Mouse (Mus musculus) urinary bladder, postnatal 36 days (tissue): ENCODE results near the gene Prokr2.

ENCODE experiments used
- DNase-seq, 2 experiments: peaks; one replicate each; pipeline ENCODE4 v3.0.0; 2022; ENCODE audit warnings: low spot score in 2 of 2, mixed read lengths in 1 of 2

Prokr2 gene

DNA sequence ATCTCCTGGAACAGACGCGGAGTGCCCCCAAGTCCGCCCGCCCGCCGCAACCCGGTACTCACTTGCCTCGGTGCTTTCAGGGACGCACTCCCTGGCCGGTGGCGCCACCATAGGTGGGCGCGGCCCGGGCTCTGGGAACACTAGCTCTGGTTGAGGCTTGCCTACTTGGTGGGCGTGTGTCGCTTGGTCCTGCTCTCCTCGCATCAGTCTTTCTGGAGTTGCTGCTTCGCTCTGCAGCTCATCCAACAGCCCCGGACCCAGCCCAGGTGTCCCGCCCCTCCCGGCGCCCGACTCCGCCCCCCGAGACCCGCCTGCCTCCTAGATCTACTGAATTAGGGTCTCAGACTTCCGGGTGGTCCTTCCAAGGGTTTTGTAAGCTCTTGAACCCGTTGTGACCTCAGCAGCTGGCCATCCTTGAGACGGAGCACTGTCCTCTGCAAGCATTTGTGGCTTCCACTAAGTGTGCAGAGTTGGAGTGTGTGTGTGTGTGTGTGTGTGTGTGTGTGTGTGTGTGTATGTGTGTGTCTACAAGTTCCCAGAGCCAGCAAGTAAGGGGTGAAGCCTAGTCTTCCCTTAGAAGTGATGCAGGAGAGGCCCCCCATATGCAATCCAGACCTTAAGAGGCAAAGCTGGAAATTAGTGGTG, at the start of gene Prokr2:
Gene Prokr2, minus strand, starts transcription at position 254 of the 645 bp plus-strand sequence.
- DNase-seq = no peak

DNA sequence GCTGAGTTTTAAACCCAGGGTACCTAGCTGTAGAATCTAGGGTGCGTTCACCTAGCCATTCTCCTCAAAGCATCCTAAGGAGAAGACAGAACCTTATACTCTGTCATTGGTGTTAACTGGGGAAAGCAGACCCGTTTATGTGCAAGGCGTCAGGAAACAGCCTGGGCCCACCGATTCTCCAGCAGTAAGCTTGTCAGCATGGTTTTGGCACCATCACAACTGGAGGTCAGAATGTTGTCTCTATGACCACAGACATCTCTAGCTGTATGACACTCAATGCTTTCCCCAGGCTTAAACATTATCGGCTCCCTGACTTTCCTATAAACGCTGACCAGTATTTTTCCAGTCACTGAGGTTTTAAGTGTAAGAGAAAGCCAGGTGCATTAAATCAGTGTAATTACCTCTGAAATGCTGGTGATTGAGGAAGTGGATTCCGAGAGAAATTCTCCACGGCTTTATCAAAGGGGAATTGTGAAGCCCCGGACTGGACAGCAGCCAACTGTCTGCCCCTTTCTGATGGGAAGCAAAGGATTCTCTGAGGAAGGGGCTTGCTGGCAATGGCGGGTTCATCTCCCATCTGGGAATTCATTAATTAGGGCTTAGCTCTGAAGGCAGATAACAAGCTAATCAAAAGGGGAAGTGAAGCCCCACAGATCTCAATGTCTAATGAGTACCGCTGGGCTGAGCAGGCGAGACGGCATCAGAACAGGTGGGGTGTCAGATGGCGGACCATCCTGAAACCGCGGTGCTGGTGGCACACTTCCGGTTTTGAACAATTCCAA, 42.1 kb upstream of the Prokr2 start:
- no peak for DNase-seq

DNA sequence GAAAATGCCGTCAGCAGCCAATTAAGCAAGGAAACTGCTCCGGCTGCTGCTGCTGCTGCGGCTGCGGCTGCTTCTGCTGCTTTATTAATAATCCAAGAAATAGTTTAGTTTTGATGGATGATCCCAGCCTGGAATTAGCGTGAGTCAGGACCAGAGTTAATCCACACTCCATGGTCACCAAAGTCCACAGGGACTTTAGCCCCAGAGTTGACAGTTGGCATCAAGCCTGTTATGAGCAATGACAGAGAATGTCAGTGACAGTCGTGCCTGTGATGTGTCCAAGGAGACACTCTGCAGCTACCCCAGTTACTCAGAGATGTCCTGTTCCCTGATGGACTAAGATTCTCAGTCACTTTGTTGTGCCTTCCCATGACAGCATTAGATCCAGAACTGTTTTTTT, 40.3 kb upstream of the Prokr2 start:
- DNase-seq = no peak

DNA sequence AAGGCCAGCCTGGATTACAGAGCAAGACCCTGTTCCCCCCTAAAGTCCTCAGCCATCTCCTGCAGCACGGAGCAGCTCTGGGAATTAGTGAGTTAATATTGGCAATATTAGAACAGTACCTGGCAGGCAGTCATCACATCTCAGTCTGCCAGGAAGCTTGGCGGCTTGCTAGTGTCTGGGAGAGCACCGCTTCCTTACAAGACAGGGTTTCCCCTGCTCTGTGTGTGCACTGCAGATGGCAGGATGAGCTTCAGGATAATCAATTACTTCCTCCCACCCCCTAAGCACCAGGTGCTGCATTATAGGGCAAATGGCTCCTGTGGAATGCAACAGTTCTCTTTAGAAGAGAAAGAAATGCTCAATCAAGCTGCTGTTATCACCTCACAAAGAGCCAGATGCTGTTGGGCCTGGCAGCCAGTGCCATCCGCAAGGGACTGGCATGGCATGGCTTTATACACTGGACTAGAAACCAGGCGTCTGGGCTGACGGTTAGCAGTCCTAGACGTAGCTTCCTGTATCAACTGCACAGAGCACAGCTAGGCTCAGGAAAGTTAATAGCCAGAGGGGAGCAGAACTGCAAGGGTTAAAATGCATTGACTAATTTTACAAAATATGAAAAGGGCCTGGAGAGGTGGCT, 38.3 kb upstream of the Prokr2 start:
- no peak for DNase-seq

DNA sequence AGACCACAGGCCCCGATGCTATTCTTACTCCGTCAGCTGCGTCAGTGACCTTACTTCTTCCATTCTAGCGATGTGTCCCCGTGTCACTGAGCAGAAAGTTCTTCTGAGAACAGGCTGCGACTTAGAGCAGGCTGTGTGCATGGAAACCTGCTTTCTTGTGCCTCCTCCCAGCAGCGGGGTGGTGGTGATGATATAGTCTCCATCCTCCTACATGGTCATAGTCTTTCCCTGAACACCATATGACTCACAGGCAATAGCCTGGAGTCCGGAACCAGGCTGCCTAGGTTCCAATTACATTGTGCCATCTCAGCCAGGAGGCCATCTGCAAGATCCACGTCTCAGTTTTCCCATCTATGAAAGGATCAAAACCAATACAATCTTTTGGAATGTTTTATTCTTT, 37.6 kb upstream of the Prokr2 start:
- DNase-seq = no peak

DNA sequence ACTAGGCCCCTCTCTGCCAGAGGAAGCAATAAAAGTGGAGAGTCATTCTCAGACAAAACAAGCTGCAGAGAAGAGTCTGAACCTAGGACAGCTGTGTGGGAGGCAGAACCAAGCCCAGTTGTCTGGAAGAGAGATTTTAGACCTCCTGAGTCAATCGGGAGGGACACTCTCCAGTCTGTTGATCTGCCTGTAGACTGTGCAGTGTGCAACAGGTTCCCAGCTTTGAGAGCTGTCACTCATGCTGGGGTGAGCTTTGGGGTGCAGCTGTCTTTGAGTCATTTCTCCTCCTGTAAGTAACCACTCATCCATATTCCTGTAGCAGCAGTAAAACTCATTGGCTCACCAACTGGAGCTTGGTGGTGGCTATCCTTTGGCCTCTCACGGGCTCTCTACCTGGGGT, 33.2 kb upstream of the Prokr2 start:
- DNase-seq = no peak

DNA sequence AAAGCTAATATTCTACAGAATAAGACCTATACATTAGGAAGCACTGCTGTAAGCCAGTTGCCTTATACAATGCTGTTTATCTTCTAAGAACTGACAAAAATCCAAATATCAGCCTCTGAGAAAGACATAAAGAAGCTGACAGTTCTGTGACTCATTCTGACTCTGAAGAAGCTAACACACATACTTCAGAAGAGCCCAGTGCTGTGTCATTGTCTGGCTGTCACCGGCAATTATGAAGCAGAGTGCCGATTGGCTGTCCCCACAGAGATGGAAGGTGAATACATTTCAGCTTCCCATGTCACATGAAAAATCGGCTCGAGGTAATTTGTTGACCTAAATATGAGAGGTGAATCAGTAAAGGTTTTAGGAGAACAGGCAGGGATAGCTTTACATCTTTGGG, 24.9 kb upstream of the Prokr2 start:
- no peak for DNase-seq

DNA sequence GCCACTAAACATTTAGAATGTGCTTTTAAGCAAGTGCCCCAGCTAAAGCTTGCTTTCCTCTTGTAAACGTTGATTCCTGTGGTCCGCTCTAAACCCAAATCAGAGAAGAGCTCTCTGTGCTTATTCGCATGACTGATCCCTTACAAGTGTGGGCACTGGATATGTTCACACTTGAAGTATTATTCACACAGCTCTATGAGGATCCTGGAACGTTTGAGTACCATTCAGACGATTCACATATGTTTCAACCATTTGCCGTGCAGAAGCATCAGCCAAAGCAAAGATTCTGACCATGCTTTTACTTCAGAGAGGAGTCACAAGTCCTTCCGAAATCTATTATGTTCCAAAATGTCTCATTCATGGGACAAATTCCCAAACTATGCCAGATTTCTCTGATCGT, 12.9 kb upstream of the Prokr2 start:
- no peak for DNase-seq

DNA sequence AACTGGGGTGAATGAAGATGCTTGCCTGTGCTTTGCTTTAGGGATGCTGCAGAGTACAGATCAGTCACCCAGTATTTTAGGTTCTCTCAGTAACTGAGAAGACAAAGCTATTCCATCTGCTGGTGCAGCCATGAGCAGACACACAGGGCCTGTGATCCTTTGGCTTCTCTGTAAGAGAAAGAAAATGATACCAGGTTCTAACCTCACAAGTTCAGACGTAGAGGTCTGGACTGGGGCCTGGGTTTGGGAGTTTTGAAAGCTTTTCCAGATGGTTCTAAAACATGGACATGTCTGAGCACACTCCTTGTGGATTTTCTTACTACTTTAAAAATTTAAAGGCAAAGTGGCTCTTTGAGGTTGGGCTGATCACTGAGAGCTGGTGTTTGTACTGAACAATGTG, 10.5 kb upstream of the Prokr2 start:
- no peak for DNase-seq

DNA sequence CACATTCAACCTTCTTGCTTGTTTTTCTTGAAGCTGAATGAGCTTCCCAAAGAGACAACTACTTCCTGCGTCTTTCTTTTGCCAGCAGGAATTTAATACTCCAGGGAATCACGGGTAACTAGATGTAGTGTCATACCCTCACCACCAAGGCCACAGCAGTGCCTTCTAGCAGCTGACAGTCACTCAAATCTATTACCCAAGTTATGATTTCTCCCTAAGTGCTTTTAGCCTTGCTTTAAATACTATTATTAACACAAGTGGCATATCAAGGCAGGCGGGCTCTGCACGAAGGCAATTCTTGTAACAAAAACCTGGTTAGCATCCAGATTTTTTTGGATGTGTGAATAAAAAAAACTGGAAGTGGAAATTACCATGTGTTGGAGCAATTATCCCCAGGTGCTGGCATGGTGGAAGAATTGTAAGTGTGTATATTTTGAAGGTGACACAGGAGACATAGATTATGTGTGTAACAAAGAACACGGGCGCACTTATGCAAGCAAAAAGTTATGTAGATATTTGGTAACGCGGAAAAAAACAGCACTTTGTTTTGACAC, 5.4 kb upstream of the Prokr2 start:
- DNase-seq = no peak

DNA sequence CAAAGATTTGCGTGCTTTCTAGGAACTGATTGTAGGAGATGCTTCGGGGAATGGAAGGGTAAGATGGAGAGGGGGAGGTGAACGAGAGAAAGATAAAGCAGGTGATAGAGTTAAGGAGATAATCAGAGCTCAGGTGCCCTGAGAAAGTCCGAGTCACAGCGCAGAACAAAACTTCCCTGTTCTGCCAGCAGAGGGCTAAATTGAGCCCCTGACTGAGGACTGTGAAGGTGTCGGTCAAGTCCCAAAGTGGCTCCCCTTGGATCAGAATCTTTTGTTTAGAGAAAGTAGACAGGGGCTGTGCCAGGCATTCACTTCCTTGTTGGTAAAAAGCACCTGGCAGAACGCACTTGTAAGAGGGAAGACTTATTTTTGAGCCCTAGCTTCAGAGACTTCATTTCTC, 4.3 kb upstream of the Prokr2 start:
- DNase-seq = no peak

DNA sequence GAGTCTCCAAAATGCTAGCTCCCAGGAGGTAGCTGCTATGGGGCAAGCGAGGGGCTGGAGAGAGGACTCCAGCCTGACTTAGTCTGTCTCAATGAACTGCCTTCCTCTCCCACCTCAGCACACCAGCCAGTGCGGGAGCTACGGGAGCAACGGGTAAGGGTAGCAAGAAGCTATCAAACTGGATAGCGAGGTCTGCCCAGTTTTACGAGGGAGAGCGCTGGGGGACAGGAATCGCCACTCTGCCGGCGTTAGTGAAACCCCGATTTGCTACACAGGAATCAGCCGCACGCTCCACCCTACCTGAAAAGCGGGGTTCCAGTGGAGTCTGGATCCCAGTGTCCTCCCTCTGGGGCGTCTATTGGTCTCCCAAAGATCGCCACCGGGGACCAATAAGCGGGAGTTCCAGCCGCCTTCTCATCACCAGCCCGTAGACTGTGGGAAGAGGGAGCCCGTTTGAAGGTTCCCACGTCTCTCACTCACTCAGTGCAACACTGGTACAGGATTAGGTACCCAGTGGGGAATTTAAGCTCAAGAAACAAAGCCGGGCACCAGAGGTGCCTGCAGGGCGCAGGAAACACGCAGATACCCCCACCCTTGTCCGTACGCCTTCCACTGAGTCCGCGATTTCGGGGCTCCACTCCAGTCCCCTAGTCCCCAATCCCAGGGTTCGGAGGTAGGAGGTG, 595 bp downstream of the Prokr2 start:
- DNase-seq = no peak

DNA sequence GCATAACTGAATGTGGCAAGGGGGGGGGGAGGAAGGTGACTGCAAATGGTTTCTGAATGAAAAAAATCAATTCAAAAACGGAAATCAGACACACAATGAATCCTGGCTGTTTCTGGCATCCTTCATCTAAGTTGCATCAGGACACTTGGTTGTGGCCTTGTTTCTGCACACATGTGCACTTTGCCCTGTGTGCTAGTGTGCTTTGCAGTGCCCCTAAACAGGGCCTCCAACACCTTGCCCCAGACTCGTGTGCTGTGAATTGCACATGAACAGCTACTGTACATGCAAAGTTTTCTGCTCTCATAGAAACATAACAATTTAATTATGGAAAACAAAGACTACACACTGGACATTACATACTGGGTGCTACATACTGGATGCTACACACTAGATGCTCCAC, 2.9 kb downstream of the Prokr2 start:
- DNase-seq = no peak

DNA sequence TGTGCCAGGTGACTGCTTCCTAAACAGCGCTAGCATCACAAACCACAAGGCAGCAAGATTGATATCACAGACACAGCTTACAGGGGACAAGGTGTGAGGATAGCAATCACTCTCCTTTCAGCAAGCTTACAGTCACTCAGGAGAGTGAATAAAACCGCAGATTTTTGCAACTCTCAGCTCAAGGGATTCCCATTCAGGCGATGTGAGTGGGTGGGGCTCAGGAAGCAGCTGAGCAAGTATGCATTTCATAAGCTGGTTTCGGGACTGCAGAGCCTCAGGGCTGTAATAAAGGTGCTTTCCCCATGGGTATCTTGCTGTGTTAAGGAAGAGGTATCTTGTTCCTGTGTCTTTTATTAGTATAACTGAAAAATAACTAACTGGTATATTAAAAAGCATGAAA, 5.6 kb downstream of the Prokr2 start:
- no peak for DNase-seq

DNA sequence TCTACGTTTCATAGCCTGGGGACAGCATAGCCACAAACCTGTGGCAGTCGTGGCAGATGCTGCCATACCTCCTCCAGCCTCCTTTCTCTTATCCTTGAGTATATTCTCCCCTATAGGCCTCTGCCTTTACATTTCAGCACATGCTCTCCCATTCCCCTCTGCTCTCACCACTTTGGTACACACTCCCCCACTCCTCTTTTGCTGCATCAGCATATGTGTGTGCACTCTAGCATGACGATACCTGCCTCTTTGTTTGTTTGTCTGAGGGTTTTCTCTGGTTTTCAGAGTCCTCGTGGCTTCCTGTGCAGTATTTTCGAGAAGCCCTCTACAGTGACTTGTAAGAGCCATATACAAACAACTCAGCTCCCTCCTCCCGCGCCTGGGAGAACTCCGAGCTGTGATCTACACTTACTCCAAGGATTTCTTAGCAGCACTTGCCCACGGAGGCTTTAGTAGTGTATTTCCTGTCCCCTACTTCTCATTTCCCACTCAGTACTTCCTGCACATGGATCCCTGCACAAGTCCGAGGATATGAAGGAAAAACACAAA, 6.6 kb downstream of the Prokr2 start:
- DNase-seq = no peak

DNA sequence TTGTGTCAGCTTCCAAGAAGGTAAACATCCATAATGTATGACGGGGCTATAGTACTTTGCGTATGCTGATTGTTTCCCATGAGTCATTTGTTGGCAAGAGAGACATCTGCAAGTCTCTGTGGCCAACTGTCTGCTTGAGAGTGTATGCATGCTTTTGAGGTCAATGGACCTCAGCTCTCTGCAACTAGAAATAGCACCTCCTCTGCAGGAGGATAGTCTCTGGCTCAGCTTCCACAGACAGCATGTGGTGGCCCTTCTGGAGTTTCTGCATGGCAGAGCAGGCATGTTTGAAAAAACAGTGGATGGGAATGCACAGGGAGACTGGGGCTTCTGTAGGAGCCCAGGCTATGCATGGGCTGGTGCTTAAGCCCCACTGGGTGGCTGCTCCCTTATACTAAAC, 7.8 kb downstream of the Prokr2 start:
- DNase-seq = no peak

DNA sequence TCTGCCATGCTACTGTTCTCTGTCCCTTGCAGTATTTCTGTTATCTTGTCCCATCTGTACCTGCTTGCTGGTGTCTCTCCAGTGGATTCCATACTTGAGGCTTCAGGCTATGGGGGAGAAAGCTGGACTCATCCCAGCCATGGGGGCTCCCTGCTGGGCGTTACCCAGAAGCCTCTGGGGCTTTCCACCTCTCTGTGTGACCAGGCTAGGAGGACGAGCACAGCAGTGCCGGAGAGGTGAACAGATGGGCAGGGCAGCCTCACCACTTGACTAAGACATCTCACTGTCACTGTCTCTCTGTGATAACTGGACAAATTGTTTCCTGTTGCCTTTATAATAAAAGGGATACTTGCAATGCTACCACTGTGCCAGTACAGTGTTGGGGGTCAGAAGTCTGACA, 9.5 kb downstream of the Prokr2 start:
- no peak for DNase-seq

DNA sequence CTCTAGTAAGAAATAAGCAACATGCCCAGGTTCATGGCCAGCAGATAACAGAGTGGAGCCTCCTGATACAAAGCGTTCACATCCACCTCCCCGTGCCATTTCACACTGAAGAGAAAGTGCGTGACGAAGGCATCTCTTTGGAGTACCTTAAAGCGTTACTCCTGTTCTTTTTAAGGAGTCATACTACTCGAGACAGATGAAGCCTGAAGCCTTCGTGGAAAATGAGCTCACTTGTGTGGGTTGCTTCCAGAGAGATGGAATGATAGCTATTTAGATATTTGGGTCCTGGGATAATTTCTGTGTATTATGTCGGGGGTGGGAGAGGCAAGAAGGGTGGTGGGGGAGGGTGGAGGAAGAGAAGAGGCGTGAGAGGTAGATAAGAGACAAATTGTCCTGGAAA, 10.1 kb downstream of the Prokr2 start:
- no peak for DNase-seq

DNA sequence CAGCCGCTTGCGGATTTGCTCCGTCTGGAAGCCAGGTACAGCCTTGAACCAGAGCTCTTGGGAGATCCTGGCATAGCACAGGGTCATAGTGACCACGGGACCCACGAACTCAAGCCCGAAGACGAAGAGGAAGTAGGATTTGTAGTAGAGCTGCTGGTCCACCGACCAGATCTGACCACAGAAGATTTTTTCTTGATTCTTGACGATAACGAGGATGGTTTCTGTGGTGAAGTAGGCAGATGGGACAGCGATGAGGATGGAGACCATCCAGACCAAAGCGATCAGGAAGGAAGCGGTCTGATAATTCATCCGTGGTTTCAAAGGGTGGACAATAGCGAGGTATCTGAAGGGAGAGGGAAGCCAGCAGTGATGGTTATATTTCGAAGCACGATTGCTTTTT, 11.5 kb downstream of the Prokr2 start:
- no peak for DNase-seq

DNA sequence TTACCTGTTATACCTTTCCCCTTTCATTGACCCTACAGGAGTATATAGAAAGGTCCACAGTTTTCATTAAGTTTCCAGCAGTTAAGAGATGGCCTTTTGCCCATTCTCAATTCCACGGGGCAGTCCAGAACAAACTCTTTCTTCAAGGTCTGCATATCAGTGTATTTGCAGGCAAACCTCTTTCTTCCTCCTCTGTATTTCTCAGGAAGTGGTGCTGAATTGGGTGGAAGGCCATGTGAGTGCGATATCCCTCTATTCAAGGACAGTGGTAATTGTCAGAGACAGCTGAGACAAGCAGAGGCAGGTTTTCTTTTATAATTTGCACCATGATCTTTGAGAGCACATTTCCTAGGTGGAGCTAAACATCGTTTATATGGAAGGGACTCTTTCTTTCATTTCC, 16.8 kb downstream of the Prokr2 start:
- no peak for DNase-seq

DNA sequence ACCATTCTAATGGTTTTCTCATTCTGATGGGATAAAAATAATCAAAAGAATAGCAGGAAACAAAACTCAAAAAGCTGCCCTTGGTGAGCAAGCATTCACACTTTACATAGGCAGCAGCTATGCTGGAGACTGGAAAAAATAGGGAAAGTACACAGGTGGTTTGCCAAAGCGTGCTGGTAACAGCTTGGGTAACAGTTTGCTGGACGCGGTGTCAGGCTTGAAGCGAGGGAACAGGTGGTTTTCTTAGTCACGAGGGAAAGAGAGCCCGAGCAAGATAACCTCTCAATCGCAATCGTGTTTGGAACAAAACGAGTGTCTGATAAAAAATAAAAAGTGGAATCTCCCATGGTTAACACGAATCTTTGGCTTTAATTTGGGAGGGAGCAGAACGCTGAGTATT, 41.4 kb downstream of the Prokr2 start:
- no peak for DNase-seq

DNA sequence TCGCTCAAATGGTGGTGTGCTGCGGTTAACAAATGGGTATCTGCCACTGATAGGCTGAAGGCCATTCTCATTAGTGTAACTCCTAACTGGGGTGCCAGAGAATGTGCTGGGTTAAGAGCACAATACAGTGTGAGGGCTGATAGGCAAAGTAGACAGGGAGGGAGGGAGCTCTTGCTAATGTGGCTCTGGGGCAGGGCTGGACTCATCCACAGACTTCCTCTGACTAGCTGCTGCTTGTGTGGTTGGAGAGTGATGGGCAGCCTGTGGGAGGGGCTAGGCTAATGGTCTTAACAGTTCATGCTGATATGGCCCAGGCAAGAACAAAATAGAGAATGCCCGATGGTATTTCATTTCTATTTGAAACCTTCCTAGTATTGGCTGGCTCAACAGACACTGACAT, 44.0 kb downstream of the Prokr2 start:
- no peak for DNase-seq
